In genomic region chr16:18036425-18036955, GRCm38 (mm10) we compare ENCODE assay signal across 9 mouse cellular contexts. TPM values are rescaled to one million over a fixed set of nuclear protein-coding genes. Genes with fewer than 3 reads are reported as not detected.
DNase-seq lines count a peak whose midpoint lies in the region; ATAC-seq and TF ChIP-seq lines count a peak whose summit lies in the region.
"Had no signal": no experiment of that assay in that cellular context is flagged by ENCODE, and none has a peak within 500 bp of the region (broad histone marks: within the 10 kb centered on the region; RNA-seq: fewer than 3 reads in every experiment).

No protein-coding gene starts in this region.

- H3K27ac ChIP-seq in kidney, adult 2 months (ENCODE audit: insufficient read depth, low read depth, low read length), result no peak overlapping the region
- H3K27ac ChIP-seq in liver, postnatal 0 days (ENCODE audit: low read depth), result no peak overlapping the region

- peak; percentile 93 for ATAC-seq in liver, postnatal 0 days
- no peak for ATAC-seq in activated CD4-positive, CD25-positive, alpha-beta regulatory T cell, adult 4 months

- H3K4me1 ChIP-seq in kidney, adult 2 months (ENCODE audit: control insufficient read depth, insufficient read depth, low read length), result 0 out of 2 replicates have a peak, but pooled peaks cover 2% of the 10 kb centered on the region
- H3K4me1 ChIP-seq in liver, postnatal 0 days (ENCODE audit: insufficient read depth), result no peaks in the 10 kb centered on the region

- DNase-seq in urinary bladder, postnatal 14 days (ENCODE audit: low spot score), result peak; percentile 64
- no peak for DNase-seq in urinary bladder, adult 2 months (ENCODE audit: low spot score)
- DNase-seq in adrenal gland, postnatal 14 days, result peak; percentile 80
- DNase-seq in forelimb bud, embryonic 11.5 days (ENCODE audit: low read depth, low spot score), result peak; percentile 52
- DNase-seq in kidney, adult 2 months, result peak; percentile 75
- DNase-seq in liver, postnatal 0 days, result peak; percentile 89
- peak; percentile 67 for DNase-seq in retina, postnatal 1 day

- no peak for TF ChIP-seq EP300 in liver, postnatal 0 days (IDR thresholded peaks at IDR 0.05; ENCODE audit: low read depth)

- H3K4me2 ChIP-seq in liver, postnatal 0 days (ENCODE audit: low read depth, low read length), result no peak overlapping the region

- no peak for TF ChIP-seq POLR2A in kidney, adult 2 months (IDR thresholded peaks at IDR 0.05; ENCODE audit: low read depth, low read length)

- no peak overlapping the region for H3K9ac ChIP-seq in liver, postnatal 0 days (replicated peaks)

- 19% methylated on average over 16 of the region's 16 CpGs for WGBS in kidney, adult 2 months
- WGBS in liver, postnatal 0 days (ENCODE audit: insufficient replicate concordance), result 25% methylated on average over 16 of the region's 16 CpGs

- H3K4me3 ChIP-seq in kidney, adult 2 months (ENCODE audit: insufficient read depth, low read depth, low read length), result no peak overlapping the region
- no peak overlapping the region for H3K4me3 ChIP-seq in liver, postnatal 0 days (ENCODE audit: low read depth, low read length)

- H3K36me3 ChIP-seq in kidney, adult 2 months (ENCODE audit: control insufficient read depth, insufficient read depth, low read length), result no peaks in the 10 kb centered on the region
- no peaks in the 10 kb centered on the region for H3K36me3 ChIP-seq in liver, postnatal 0 days (replicated peaks; ENCODE audit: insufficient read depth, low read length)

- H3K27me3 ChIP-seq in kidney, adult 2 months (replicated peaks; ENCODE audit: control insufficient read depth, insufficient read depth, low read length), result no peaks in the 10 kb centered on the region
- H3K27me3 ChIP-seq in liver, postnatal 0 days (ENCODE audit: insufficient read depth, low read length), result no peaks in the 10 kb centered on the region

- no peaks in the 10 kb centered on the region for H3K9me3 ChIP-seq in liver, postnatal 0 days (ENCODE audit: low read length)

- peak; percentile 65 for TF ChIP-seq CTCF in kidney, adult 2 months (conservative IDR thresholded peaks at IDR 0.05; ENCODE audit: insufficient read depth, insufficient read length, low read depth, low read length)
- peak; percentile 74 for TF ChIP-seq CTCF in liver, postnatal 0 days (IDR thresholded peaks at IDR 0.05; ENCODE audit: low read depth)

RNA-seq across cellular contexts. Expression of gene Dgcr6, which starts 16.2 kb away (rescaled TPM):
- polyA plus RNA-seq in urinary bladder, adult 2 months (2012; rRNA removed), result 105 and 136 TPM in 2 replicates
- 55.3 and 58.7 TPM in 2 replicates for total RNA-seq in adrenal gland, postnatal 14 days (2021)
- 135 and 142 TPM in 2 replicates for polyA plus RNA-seq in kidney, adult 2 months (2012; rRNA removed)
- polyA plus RNA-seq in liver, postnatal 0 days (2015; fragmentation: Nextera tagmentation; extraction: Ambion mirVana), result 23.2 and 24.4 TPM in 2 replicates
- polyA plus RNA-seq in activated CD4-positive, CD25-positive, alpha-beta regulatory T cell, adult 4 months (2017; shearing (Covaris generic)), result 10 to 100 TPM; 15.6 to 19.7 TPM

RNA-seq across cellular contexts. Expression of gene Prodh, which starts 53.5 kb away (rescaled TPM):
- 35.2 and 40.6 TPM in 2 replicates for polyA plus RNA-seq in urinary bladder, adult 2 months (2012; rRNA removed)
- total RNA-seq in adrenal gland, postnatal 14 days (2021), result 37.6 and 37.9 TPM in 2 replicates
- polyA plus RNA-seq in kidney, adult 2 months (2012; rRNA removed), result 397 and 415 TPM in 2 replicates
- 2.9 and 3.0 TPM in 2 replicates for polyA plus RNA-seq in liver, postnatal 0 days (2015; fragmentation: Nextera tagmentation; extraction: Ambion mirVana)
- polyA plus RNA-seq in activated CD4-positive, CD25-positive, alpha-beta regulatory T cell, adult 4 months (2017; shearing (Covaris generic)), result 1 to 10 TPM; 2.9 to 4.2 TPM

RNA-seq across cellular contexts. Expression of gene Vpreb2, which starts 56.3 kb away (rescaled TPM):
- not detected in 2 replicates for polyA plus RNA-seq in urinary bladder, adult 2 months (2012; rRNA removed)
- total RNA-seq in adrenal gland, postnatal 14 days (2021), result not detected in 2 replicates
- polyA plus RNA-seq in kidney, adult 2 months (2012; rRNA removed), result not detected in 2 replicates
- 2.6 TPM in 2 replicates for polyA plus RNA-seq in liver, postnatal 0 days (2015; fragmentation: Nextera tagmentation; extraction: Ambion mirVana)
- not detected for polyA plus RNA-seq in activated CD4-positive, CD25-positive, alpha-beta regulatory T cell, adult 4 months (2017; shearing (Covaris generic))
- total RNA-seq: layer of hippocampus, postnatal 36 days had no signal
